Mouse (Mus musculus): ENCODE results near the gene Atf7ip2. TPM values are rescaled to one million over a fixed set of nuclear protein-coding genes. Genes with fewer than 3 reads are reported as not detected.

Atf7ip2 gene
- 2.1 TPM for polyA plus RNA-seq (2014; fragmentation: Illumina TruSeq; extraction: RNeasy Lipid Tissue Mini Kit (QIAGEN cat#74804); ENCODE audit: low read depth, low replicate concordance)

GRCm38 (mm10) chr16:10192679-10193506 is at the start of gene Atf7ip2:
TSS of gene Atf7ip2 (plus strand) at chr16:10192712.

GRCm38 (mm10) chr16:10170005-10170404 is 22.5 kb upstream of the Atf7ip2 start, which contains the start of gene Rpl39l:
TSS of gene Rpl39l (plus strand) at chr16:10170226.

Other genes starting within 250 kb of the Atf7ip2 start
- gene Grin2a, start 197.2 kb upstream of the Atf7ip2 start, polyA plus RNA-seq (2014; fragmentation: Illumina TruSeq; extraction: RNeasy Lipid Tissue Mini Kit (QIAGEN cat#74804); ENCODE audit: low read depth, low replicate concordance) = 0.04 TPM
- gene Rpl39l, start 22.5 kb upstream of the Atf7ip2 start, polyA plus RNA-seq (2014; fragmentation: Illumina TruSeq; extraction: RNeasy Lipid Tissue Mini Kit (QIAGEN cat#74804); ENCODE audit: low read depth, low replicate concordance) = 9.1 TPM
- 29.0 TPM for gene Emp2, start 121.3 kb downstream of the Atf7ip2 start, polyA plus RNA-seq (2014; fragmentation: Illumina TruSeq; extraction: RNeasy Lipid Tissue Mini Kit (QIAGEN cat#74804); ENCODE audit: low read depth, low replicate concordance)
- 2.8 TPM for gene Tekt5, start 202.8 kb downstream of the Atf7ip2 start, polyA plus RNA-seq (2014; fragmentation: Illumina TruSeq; extraction: RNeasy Lipid Tissue Mini Kit (QIAGEN cat#74804); ENCODE audit: low read depth, low replicate concordance)
- gene Nubp1, start 219.2 kb downstream of the Atf7ip2 start, polyA plus RNA-seq (2014; fragmentation: Illumina TruSeq; extraction: RNeasy Lipid Tissue Mini Kit (QIAGEN cat#74804); ENCODE audit: low read depth, low replicate concordance) = 17.7 TPM